Mouse (Mus musculus) stomach, postnatal 0 days (tissue): ENCODE data around the gene Dnajb14.

Source experiments
- CTCF ChIP-seq: IDR thresholded peaks from 2 replicates; pipeline ENCODE4 v1.5.1; 2016; ENCODE audit warnings: antibody characterized with exemption, low read depth, mild to moderate bottlenecking, moderate library complexity
- EP300 ChIP-seq: optimal IDR thresholded peaks from 2 replicates; pipeline ENCODE3; 2016; ENCODE audit warnings: antibody characterized with exemption

DNA sequence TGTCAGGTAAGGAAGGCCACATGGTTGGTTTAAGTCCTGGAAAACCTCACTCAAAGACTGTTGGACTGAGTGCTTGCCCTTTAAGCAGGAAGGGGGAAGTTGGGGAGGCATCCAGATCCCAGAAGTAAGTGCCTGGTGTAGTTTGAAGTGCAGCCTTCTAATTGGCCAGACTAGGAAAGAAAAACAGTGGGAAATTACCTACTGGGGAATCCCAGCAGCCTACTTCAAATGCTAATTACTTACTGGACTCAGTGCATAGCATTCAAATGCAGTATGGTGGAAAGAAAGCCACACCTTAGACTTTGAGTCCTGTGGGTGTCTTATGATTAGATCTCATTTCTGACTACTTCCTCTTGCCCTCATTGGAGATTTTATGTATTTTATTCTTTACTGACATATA is 34.3 kb upstream of the Dnajb14 start:
- TF ChIP-seq CTCF (no peak), EP300 (no peak)
